Mouse (Mus musculus): Measurements from ENCODE around the gene Zfp292. TPM values are rescaled to one million over a fixed set of nuclear protein-coding genes. Genes with fewer than 3 reads are reported as not detected.
"Not testable (repeated sequence)": the region's sequence is repeated elsewhere in the genome, so short reads cannot be mapped to it uniquely, and the experiment has no call there.

Zfp292 gene
- 10 to 100 TPM; 12.7 to 16.2 TPM for total RNA-seq (2021)
- long read RNA-seq, experiment 1 = 0 reads
- long read RNA-seq, experiment 2, full-length matches to known transcripts = 3 of 8 reads
- long read RNA-seq, experiment 2, partial matches to known transcripts = 2 of 8 reads
- long read RNA-seq, experiment 2, other reads (novel, unspliced or antisense) = 3 of 8 reads

DNA sequence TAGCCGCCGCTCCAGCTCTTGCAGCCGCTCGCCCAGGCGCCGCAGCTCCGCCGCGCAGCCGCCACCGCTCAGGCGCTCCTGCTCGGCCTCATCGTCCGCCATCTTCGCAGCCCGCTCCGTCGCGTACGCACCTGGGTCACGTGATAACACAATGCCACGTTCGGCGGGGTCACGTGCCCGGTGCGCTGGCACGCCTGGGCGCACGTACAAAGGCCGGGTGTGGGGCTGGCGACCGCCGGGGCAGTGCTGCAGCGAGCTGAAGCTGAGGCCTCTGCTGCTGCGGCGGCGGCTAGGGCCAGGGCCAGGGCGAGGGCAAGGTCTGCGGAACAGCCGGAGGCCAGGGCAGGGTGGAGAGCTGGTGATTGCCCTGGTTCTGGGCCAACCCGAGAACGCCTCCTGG lies at the start of gene Zfp292:
Gene Zfp292, minus strand, starts transcription at position 143 of the 400 bp plus-strand sequence.
- peak; percentile 91 to 93 for DNase-seq (ENCODE audit: low spot score in 2 of 2)

DNA sequence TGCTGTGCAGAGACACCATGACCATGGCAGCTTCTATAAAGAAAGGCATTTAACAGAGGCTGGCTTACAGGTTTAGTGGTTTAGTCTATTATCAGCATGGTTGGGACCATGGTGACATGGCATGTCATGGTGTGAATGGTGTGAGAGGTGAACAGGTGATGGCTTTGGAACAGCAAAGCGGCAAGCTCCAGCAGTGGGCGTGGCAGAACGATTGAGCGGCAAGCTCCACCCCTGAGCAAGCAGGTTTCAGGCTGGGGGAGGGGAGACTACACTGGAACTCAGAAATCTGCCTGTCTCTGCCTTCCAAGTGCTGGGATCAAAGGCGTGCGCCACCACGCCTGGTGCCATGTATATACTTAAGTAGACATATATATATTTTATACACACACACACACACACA lies 45.6 kb upstream of the Zfp292 start:
- DNase-seq (ENCODE audit: low spot score in 2 of 2) = not testable (repeated sequence)

DNA sequence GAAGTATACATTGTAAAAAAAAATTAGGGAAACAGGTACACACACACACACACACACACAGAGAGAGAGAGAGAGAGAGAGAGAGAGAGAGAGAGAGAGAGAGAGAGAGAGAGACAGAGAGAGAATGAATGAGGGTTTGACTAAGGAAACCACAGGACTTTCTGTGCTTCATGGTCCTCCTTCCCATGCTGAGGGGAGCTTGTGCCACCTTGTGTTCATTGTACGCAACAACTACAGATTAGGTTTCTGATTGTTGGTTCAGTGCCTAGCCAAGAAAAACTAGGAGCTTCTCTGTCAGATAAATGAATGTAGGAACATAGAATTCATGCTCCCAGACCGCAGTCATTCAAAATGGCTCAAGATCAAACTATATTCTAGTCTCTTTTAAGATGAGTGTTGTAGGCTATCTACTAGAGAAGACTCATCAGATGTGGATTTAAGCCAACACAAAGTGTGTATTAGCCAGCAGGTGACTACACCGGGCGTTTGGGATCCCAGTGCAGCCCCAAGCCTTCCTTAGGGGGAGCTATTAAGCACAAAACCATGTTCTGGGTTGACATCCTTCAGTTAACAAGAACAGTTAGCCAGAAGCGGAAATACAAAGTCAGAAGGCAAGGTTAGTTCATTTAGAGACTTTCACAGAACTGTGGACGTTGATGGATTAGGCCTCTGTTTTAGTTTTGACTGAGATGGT lies 39.6 kb upstream of the Zfp292 start:
- peak in 1 of 2 experiments; percentile 11 for DNase-seq (ENCODE audit: low spot score in 2 of 2)

DNA sequence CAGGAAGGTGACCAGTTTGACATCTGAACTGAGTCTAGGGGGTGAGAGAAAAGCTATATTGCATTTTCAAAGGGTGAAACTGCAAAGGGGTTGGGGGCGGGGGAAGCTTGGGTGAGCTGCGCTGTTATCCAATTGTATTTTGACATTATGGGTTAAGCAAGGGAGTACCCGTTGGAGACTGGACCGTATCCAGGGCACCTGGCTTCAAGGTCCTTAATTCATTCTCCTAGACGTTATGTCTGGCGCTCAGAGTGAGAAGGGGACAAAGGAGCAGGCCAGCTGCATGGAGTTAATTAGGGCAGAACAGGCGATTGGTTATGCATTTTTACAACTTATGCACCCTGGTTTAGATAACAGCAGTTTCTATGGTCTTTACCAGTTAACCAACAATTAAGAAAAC lies 34.6 kb upstream of the Zfp292 start:
- no peak for DNase-seq (ENCODE audit: low spot score in 2 of 2)

DNA sequence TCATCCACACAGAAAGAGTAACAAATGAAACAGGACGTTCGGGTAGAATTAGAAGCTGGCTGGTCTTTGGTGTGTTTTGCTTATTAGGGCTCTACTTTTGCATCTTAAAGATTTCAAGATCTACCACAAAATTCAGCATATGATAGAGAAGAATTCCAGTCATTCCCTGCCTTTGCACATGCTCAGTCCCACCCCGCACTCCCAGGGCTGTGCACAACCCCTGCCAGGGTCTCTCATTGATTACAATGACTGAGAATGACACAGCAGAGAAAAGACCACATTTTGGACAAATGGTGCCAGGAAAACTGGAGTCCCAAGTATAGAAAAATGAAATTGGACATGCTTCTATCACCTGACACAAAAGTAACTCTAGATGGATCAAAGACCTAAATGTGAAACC lies 29.4 kb upstream of the Zfp292 start:
- DNase-seq (ENCODE audit: low spot score in 2 of 2) = no peak

DNA sequence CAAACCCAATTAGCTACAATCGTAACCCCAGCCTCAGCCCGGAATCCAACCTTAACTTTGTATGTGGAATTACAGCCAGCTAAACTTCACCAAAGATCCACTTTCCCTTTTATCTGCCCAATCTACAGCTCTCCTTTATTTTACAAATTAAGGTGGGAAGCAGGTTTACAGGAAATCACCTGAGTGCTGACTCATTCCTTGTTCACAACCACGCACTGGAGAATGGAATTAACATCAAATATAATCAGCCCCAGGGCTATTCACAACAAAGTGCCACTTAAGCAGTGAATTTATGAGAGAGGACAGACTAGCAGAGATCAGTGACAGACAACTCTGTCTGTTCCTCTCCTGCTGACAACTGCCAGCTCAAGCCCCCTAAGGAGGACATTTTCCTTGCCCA lies 28.6 kb upstream of the Zfp292 start:
- no peak for DNase-seq (ENCODE audit: low spot score in 2 of 2)

DNA sequence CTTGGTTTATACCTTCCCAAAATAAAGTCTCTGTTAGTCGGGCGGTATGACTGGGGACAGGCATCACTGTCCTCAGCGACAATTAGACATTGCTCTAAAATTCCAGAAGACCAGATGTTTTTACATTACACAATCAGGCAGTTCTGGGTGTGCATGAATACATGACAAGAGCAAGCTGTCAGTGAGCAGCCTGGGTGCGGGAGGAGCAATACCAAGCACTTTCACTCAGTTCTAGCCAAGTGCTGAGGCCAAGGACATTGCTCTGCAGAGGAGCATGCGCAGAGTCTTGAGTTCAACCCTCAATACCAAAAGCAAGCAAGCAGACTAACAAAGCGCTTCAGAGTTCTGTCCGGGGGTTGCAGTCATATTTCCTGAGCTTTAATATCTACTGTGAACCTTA lies 25.4 kb upstream of the Zfp292 start:
- DNase-seq (ENCODE audit: low spot score in 2 of 2) = no peak

DNA sequence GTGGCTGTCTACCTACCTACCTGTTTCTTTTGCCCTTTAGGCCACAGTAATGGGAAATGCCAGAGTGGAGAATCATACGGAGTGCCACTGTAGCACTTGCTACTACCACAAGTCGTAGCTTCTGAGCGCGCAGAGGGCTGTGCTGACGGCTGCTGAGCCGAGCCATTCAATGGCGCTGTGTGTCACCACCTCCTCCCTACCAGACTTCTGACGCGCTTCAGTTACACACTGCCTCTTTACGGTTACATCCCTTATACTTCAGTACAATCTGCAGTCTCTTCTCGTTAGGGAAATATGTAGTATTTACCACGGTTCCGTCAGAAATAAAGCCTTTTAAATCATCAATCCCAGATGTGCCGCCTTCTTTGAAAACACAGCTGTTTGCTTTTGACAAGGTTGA lies 24.3 kb upstream of the Zfp292 start:
- DNase-seq (ENCODE audit: low spot score in 2 of 2) = no peak

DNA sequence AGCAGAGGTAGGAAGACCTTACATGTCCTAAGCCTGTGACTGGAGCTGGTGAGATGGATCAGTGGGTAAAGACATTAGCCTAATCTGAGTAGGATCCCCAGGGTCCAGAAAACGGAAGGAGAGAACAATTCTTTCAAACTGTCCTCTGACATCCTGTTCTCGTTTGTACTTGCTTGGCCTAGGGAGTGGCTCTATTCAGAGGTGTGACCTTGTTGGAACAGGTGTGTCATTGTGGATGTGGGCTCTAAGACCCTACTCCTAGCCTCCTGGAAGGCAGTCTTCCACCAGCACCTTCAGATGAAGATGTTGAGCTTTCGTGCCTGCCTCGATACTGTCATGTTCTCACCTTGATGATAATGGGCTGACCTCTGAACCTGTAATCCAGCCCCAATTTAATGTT lies 23.4 kb upstream of the Zfp292 start:
- DNase-seq (ENCODE audit: low spot score in 2 of 2) = no peak

DNA sequence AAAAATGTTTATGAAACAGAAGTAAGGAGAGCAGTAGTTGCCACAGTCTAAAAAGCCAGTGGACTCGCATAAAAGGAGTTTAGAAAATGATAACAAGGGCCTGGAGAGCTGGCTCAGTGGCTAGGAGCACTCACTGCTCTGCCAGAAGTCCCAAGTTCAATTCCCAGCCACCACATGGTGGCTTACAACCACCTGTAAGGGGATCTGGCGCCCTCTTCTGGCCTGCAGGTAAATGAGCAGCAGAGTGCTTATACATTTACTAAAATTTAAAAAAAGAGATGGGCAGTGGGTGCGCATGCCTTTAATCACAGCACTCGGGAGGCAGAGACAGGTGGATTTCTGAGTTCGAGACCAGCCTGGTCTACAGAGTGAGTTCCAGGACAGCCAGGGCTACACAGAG lies 22.6 kb upstream of the Zfp292 start:
- DNase-seq (ENCODE audit: low spot score in 2 of 2) = no peak

DNA sequence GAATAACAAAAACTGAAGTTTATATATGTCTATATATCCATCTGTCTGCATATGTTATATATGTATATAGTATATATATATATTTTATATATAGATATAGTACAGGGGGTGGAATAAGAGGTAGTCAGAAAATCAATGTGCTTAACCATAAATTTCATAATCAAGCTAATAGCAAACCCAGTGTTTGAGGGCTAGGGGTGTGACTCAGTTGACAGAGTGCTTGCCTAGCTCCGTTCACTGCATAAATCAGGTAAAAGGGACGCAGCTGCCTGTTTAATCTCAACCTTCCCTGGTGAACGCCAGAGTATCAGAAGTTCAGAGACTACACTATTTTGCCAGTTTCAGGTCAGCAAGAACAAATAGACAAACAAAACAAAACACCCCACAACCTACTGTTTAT lies 18.8 kb upstream of the Zfp292 start:
- not testable (repeated sequence) for DNase-seq (ENCODE audit: low spot score in 2 of 2)

DNA sequence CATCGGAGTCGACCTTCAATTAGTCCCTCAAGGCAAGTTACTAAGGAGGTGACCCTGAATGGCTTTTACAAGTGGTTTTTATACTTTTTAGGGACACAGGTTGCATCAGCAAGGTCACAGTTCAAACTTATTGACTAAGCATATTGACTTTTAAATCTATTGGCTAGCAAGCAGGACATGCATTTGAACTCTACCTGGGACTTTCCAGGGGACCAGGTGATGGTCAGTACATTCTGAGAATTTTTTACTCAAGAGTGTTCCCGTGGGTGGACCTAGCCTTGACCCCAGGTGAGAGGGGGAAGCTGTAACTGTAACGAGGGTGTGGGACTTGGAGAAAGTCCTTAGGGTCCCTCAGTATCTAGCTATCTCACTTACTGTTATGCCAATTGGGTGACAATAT lies 18.4 kb upstream of the Zfp292 start:
- no peak for DNase-seq (ENCODE audit: low spot score in 2 of 2)

DNA sequence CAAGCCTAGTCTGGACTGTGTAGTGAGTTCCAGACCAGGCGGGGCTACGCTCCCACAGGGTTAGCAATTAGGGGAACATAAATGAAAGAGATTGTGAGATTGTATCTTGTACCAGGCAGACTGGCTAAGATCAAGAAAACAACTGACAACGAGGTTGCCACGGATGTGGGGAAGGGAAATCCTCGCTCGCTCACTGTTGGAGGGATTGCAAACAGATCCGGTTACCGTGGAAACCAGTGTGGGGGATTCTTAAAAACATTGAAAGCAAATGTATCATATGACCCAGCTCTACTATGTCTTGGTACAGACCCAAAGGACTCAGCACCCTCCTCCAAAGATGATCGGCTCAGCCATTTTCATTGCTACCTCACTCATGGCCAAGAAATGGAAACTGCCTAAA lies 17.4 kb upstream of the Zfp292 start:
- no peak for DNase-seq (ENCODE audit: low spot score in 2 of 2)

DNA sequence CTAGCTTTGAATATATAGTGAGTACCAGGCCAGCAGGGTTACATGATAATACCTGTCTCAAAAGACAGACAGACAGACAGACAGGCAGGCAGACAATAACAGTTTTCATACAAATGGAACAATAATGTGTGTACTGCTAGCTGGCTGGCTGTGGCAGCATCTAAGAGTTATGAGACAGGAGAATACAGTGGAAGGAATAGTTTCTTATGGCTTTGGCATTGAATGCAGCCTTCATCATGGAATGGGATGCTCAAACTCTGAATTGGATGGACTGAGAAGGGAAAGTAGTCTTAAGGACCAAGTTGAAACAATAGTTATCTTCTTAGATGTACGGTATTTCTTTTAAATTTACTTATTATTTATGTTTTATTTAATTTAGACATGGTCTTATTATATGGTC lies 16.6 kb upstream of the Zfp292 start:
- no peak for DNase-seq (ENCODE audit: low spot score in 2 of 2)

DNA sequence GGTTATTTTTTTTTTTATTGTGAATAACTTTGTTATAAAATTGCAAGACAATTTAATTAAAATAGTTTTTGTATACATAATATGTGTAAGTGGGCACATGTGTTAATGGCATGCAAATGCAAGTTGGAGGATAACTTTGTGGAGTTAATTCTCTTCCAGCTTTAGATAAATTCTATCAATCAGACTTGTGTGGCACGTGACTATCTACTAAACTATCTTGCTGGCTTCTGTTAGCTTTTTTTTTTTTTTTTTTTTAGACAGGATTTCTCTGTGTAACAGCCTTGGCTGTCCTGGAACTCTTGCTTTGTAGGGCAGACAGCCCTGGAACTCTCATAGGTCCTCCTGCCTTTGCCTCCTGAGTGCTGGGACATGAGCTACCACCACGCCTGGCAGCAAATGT lies 15.7 kb upstream of the Zfp292 start:
- DNase-seq (ENCODE audit: low spot score in 2 of 2) = no peak

DNA sequence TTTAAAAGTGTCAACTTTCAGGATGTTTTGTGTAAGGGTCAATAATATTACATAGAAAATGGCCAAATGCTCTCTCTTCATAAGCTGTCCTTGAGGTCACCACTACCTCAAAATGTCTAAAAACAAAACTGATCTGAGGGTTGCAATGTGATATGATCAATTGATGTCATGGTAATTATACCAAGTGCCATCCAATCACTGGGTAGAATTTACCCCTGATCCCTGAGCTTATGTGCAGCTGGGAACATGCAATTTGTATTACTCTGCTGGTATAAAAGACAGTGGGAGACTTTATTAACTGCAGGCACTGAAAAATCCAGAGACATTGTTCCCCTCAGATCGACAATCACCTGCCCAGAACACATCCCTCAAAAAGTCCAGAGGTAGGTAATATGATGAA lies 10.7 kb upstream of the Zfp292 start, which contains the start of gene Cga:
Gene Cga, plus strand, starts transcription at position 301 of the 400 bp plus-strand sequence.
- DNase-seq (ENCODE audit: low spot score in 2 of 2) = no peak

DNA sequence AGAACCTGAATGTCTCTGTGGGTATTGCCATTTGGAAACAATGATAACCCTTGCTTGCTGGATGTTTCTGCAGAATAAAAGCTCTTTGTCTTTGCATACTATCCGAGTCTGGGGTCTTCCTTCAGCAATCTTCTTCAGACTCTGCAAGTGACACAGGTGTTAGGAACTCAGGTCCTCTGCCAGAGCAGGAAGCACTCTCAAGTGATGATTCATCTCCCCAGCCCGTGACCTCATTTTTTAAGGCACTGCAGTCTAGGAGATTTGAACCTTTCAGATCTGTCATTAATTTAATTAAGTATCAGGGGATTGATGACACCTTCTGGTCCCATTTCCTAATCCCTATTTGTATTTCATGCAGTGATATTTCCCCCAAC lies 7.0 kb upstream of the Zfp292 start:
- no peak for DNase-seq (ENCODE audit: low spot score in 2 of 2)

DNA sequence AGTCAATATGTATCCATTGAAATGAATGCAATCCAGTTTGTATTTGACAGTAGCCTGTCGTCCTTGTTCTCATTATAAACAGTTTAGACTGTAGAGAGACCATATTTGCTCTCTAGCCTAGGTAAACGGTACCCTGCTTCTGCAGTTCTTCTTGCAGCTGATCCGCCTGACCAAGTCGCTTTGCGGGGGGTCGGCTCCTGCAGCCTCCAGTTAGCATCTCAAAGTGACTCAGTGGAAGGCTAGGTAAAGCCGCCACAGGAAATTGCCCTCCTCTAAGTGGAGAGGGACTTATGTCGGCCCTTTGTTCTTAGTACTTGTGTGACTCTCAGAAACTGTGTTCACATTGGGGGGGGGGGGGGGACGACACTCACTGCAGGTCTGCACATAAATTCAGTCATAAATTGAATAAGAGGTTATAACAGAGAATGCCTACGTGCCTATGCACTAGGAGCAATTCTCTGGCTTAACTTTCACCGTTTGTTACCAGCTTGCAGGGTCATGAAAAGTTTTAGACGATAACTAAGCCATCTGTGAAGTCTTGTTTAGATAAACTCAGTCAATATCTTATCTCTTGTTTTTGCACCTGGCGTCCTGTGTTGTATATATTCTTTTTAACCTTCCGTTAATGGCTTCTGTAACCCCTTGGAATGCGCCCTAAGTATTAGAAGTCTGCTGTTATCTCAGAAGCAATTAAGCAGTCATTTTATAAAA lies 6.5 kb upstream of the Zfp292 start:
- no peak for DNase-seq (ENCODE audit: low spot score in 2 of 2)

DNA sequence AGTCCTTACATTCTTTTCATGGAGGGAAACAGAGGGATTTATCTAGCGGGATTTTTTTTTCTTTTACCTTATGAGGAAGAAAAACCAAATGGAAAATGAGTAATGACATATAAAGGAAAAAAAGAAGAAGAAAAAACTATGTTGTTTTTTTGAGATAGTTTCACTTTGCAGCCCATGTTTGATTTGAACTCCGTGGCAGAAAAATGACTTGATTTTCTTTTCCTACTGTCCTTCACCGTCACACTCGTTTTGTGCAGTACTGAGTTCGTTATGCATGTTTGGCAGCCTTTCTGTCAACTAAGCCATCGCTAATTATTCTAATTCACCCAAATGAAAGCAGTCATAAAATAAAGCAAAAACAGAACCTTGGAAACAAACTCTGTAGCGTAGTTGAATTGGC lies 4.5 kb upstream of the Zfp292 start:
- DNase-seq (ENCODE audit: low spot score in 2 of 2) = no peak

DNA sequence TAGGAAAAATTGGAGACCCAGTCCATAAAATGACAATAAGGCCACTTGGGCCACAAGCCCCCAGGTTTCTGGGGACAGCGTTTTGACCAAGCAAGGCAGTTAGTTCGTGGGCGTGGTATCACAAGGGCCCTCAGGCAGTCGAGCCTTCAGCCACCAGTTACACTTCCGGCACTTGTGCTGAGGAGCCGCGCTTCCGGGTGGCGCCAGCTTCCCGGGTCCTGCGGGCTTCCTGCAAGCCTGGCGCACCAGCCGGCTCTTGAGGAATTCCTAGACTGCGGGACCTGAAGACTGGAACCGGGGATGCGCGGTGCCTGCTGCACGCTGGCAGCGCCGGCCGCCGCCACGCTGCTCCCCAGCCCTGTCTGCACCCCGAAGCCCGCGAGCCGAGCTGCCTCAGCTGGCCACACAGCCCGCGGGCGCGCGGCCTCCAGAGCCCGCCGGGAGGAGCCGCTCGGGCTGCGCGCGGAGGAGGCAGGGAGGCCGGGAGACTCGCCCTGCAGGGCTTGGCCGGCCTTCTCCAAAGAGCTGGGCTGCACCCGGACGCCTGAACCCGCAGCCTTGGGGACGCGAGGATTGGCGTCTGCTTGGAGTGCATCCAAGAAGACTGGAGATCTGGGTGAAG lies 3.8 kb upstream of the Zfp292 start:
- peak; percentile 71 to 79 for DNase-seq (ENCODE audit: low spot score in 2 of 2)

DNA sequence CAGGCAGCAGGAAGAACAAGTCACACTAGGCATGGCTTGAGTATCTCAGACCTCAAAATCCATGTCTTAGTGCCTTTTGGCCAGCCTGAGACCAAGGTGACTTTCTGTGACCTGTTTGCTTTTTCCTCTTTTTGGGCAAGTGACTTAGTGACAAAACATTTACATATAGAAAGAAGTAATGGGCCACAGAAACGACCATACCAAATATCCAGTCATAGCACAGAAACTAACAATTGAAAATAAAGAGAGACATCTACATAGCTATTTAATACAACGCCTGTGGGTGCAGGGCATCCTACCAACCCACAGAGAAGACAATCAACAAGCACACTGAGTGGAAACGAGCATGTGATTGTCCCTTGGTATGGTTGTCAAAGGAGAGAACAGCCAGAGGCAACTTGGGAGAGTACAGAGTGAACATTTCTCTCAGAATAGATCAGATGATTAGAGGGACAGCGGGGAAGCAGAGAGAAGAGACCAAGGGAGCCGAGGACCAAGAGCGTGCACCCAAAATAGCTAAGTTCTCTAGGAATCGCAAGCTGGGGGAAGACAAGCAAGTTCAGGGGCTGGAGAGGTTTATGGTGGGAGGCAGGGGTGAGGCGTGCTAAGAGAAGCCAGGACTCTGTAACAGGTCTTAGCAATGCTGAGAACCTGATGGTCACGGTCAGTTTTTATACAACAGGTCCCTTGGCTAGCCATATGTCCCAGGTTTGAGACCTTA lies 3.0 kb upstream of the Zfp292 start:
- DNase-seq (ENCODE audit: low spot score in 2 of 2) = no peak
